Mouse (Mus musculus): ENCODE measurements at regions not wholly inside any gene's neighbourhood (a gene's known extent, or its start where the extent isn't known, plus 50 kb on each side); places are given as distances from the start of the nearest gene placed in this dataset. TPM values are rescaled to one million over a fixed set of nuclear protein-coding genes. Genes with fewer than 3 reads are reported as not detected.

Small RNA genes lying in the stretch of these regions (microRNA-seq; reads per million reads assigned to microRNA genes)
- not detected for gene Gm25649

Measured in heart, embryonic 12.5 days (tissue).